Mouse (Mus musculus) G1E (cell line): ENCODE measurements at regions not wholly inside any gene's neighbourhood (a gene's known extent, or its start where the extent isn't known, plus 50 kb on each side); places are given as distances from the start of the nearest gene placed in this dataset.

Experiments
- CTCF ChIP-seq: IDR thresholded peaks from 2 replicates; pipeline ENCODE4 v1.5.1; 2012; ENCODE audit warnings: low read depth, low read length, inconsistent platforms, mixed read lengths
- GATA1 ChIP-seq: IDR thresholded peaks from 2 replicates; pipeline ENCODE4 v1.6.1; 2012; ENCODE audit warnings: borderline replicate concordance, low read length, inconsistent platforms, mixed read lengths
- TAL1 ChIP-seq: conservative IDR thresholded peaks from 2 replicates; pipeline ENCODE4 v1.6.1; 2012; ENCODE audit warnings: low read depth, low read length, inconsistent platforms, mixed read lengths

GRCm38 (mm10) chr10:122613281-122613680 lies 65.3 kb upstream of the Ppm1h start:
- TF ChIP-seq CTCF (no peak), TAL1 (no peak), GATA1 (no peak)
